Mouse (Mus musculus) G1E-ER4 (cell line): ENCODE results near the gene Tbxa2r. TPM values are rescaled to one million over a fixed set of nuclear protein-coding genes. Genes with fewer than 3 reads are reported as not detected.

Experiments
- GATA1 ChIP-seq: IDR thresholded peaks from one replicate; pipeline ENCODE4 v1.8.0; 2012; ENCODE audit warnings: low read length, inconsistent platforms
- polyA plus RNA-seq: library from polyadenylated mRNA; stranded (reverse); fragments of >175 nt; gene quantifications from 2 replicates; pipeline ENCODE4 v1.2.3, GENCODE M21; 2012

Gene Tbxa2r
- polyA plus RNA-seq, 1 experiment, result not detected

- no peak for TF ChIP-seq GATA1
These were observed 33.9 kb downstream of the Tbxa2r start for GRCm38 (mm10) chr10:81362336-81362949.

DNA sequence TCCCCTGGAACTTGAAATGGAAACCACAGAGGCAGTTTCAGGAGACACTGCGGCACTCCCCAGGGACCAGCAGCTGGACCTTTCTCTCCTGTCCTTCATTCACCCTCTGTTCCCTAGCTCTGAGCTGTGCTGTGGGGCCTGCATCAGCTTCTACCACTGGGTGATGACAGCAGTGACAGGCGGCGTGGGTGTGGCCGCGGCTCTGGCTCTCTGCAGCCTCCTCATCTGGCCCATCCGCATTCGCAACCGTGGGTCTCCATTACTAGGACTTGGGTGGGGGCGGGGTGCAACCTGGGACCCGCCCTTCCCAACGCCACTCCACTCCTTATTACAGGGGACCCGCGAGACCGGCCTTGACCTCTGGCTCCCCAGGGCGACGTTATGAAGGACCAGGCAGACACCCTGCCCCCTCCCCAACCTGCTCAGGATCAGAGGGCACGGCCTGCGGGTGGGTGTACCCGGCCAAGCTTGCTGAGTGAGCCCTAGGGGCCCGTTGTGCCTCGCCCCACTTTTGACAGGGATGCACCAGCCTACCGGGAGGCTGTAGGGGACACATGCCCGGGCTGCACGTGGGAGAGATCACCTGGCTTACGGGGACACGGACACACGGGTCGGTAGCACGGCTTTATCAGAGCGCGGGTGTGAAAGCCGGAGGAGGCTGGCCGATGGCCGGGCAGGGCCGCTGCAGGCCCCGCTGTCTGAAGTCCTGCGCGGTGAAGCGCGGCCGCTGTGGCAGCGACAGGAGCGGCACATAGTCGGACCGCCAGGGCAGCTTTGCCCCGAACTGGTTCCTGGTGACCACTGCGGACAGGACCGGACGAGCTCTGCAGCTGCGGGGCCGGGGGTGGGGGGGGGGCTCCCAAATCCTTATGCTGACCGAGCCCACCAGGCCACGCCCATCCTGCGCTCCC is 35.2 kb downstream of the Tbxa2r start:
- no peak for TF ChIP-seq GATA1

GRCm38 (mm10) chr10:81364666-81365065 is 36.1 kb downstream of the Tbxa2r start:
- no peak for TF ChIP-seq GATA1

- TF ChIP-seq GATA1, result no peak
These were observed 36.5 kb downstream of the Tbxa2r start for GRCm38 (mm10) chr10:81365073-81365472.

- no peak for TF ChIP-seq GATA1
These were observed 37.3 kb downstream of the Tbxa2r start, which contains the start of gene 4930404N11Rik for GRCm38 (mm10) chr10:81365672-81366476. Gene 4930404N11Rik, minus strand, starts transcription at chr10:81365816.

- TF ChIP-seq GATA1, result no peak
These were observed 38.1 kb downstream of the Tbxa2r start for GRCm38 (mm10) chr10:81366477-81367206.

DNA sequence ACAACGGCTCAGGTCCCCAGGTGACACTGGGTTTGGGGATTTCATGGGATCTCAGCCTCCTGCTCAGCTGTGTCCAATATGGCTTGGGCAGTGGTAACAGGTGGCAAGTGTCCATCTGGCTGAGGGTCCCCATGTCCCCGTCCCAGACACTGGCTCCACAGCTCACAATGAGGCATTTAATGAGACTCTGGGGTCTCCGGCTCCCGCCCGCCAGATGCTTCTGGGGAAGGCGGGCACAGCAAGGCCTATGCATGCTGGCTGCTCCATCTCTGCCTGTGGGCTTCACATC is 38.6 kb downstream of the Tbxa2r start:
- no peak for TF ChIP-seq GATA1

DNA sequence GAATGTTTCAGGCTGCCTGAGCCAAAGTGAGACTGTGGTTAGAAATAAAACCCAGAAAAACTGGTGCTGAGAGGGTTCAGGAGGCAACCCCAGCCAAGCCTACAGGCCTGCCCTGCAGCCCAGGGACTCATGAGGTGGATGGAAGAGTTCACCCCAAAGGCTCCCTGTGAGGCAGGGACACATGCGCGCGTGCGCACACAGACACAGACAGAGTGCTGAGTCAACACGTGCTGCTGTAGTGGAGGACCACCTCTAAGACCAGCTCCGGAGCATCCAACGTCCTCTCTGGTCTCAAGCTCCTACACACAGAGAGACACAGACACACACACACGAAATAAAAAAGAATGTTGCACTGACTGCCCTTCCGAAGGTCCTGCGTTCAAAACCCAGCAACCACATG is 46.8 kb downstream of the Tbxa2r start:
- no peak for TF ChIP-seq GATA1

GRCm38 (mm10) chr10:81376561-81377361 is 48.2 kb downstream of the Tbxa2r start:
- TF ChIP-seq GATA1, result no peak

DNA sequence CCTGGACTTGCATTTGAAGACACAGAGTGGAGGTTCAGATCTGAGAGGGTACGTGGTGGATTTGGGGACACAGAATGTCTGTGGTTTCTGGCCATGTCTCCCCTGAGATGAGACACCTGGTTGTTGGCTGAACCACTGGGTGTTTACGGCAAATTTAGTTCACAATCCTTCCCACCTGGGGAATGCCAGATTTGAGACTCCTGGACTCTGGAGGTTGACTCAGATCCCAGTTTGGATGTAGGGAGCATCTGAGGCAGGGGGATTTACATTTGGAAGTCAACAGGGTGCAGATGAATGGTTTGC is 48.8 kb downstream of the Tbxa2r start:
- TF ChIP-seq GATA1, result no peak

GRCm38 (mm10) chr10:81377793-81378552 is 49.4 kb downstream of the Tbxa2r start, which contains the start of gene Fzr1:
Gene Fzr1, minus strand, starts transcription at chr10:81378516.
- no peak for TF ChIP-seq GATA1

DNA sequence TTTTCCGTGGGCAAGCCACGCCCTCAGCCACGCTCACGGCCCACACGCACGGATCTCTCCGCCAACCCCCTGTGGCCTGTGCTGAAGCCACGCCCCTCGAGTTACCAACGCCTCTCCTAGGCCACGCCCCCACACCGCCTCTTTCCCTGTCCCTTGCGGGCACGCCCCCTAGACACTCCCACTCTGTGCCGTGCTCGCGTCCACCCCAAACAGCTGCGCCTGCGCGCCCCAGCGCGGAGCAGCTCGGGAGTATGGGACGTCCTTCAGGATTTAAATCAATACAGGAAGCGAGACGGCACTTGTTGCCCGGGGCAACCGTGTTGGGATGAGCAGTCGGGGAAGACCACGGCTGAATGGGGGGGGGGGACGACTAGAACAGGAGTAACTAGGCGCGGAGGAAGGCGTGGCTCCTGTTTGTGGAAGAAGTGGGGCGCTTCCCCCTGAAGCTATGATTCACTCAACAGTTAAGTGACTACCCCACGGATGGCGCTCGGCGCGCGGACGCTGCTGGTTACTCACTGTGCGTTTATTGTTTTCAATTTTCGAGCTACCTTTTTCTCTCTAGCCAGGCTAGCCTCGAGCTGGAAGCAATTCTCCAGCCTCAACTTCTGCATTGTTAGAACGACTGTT is 50.1 kb downstream of the Tbxa2r start:
- no peak for TF ChIP-seq GATA1

DNA sequence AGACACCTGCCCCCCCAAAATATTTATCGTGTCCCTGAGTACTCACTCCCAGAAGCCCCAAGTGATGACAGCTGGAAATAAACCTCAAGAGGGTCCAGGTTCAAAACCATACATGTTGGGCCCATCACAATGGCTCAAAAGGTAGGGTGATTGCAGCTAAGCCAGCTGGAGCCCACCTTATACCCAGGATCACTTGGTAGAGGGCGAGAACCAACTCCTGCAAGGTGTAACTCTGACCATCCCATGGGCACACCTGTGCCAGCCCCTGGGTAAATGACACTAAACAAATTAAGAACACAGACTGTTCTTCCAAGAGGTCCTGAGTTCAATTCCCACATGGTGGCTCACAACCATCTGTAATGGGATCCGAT is 50.6 kb downstream of the Tbxa2r start:
- TF ChIP-seq GATA1, result no peak
